Mouse (Mus musculus): ENCODE measurements around the gene Xylb. TPM values are rescaled to one million over a fixed set of nuclear protein-coding genes. Genes with fewer than 3 reads are reported as not detected.

Xylb gene
- 1.8 TPM for polyA plus RNA-seq (2015; fragmentation: Illumina TruSeq; extraction: RNeasy Lipid Tissue Mini Kit (QIAGEN cat#74804); ENCODE audit: insufficient read depth, low replicate concordance)

DNA sequence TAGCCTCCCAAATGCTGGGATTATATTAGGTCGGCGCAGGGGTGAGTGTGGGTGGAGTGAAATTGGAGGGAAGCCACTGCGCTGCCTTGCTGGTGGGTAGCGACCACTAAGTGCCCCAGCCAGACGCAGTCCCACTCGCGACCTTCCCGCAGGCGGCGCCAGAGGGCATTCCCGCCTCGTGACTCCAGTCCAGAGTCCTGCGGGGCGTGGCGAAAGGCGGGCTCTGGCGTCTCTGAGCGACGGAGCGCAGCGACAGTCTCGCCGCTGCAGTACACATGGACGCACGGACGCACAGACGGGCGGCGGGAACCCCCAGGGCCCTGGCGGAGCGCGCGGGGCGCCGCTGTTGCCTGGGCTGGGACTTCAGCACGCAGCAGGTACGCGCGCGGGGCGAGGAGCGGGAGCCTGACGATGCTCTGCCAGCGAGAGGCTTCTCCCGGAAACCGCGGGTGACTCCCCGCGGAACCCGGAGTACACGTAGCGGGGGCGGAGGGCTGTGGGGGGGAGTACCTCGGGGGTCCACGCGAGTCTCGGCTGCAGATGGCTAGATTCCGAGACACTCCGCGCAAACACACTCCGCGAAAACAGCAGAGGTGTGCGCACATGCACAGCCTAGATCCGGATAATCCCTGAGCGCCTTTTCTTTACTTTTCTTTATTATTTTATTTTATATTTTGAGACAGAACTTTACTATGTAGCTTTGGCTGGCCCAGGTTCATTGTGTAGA is at the start of gene Xylb:
Xylb (plus strand) TSS at position 51 of the 727 bp plus-strand sequence.

DNA sequence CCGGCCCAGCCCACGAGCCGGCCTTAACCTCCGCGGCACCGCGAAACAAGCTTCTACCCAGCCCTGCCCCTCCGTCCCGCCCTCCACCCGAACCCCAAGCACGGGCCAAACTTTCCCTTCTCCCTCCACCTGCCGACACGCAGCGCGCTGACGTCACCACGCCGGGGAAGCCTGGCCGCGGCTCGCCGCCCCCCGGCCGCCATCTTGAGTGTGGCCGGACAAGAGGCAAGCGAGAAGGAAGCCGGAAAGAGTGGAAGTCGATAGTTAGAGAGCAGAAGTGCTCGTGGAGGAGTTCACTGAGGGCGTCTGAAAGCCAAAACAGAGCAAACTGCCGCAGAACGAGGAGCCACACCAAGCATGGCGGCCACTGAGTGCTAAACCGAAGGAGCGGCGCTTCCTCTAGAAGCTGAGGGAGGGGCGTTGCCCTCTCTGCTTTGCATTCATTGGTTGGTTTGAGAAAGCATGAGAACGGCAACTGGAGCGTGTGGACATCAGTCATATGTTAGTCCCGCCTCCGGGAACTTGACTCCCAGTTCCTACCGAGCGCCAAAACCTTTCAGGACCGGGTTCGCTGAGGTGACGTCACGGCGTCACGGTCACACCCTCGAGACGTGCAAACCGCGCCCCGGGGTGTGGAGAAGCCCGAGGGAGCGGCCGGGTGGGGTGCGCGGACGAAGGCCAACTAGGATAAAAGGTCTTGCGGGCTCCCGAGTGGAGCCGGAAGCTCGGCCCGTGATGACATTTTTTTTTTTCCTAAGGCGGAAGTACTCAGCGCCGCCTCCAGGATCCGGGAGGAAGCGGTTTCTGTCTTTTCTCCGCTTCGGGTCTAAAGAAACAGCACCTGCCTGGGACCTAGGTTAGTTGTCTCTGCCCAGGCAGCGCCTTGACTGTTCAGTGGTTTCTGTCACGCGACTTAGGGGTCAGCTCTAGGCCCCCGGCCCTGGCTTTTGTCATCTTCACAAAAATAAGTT is 34.6 kb upstream of the Xylb start, which contains the start of gene Oxsr1:
Oxsr1 (minus strand) TSS at position 139 of the 971 bp plus-strand sequence.

DNA sequence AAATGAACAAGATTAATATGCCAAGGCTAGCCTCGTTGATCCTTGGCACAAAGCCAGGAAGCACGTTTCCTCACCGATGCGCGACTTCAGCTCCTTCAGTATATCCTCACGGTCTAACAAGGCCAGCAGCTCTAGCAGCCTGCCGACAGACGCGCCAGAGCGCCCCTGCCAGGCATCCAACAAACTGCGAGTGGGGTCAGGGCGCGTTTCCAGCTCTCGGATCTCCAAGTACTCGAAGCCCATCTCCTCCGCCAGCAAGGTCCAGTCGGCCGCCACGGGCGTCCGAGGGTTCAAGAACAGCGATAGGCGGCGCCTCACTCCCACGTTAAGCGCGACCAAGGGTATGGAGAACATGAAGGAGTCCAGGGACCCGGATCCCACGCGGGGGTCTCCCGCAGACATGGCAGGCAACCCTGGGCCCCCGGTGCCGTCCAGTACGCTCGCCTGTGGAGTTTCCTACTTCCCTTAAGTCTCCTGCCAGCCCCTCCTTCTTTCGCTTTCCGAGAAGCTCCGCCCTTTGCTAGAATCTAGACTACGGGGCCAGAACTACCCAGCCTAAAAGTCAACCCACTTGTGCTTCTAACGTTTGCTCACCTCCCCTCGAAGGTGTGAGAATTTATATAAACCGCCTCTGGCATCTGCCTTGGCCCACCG is 17.5 kb upstream of the Xylb start, which contains the start of gene Acaa1a:
Acaa1a (plus strand) TSS at position 119 of the 654 bp plus-strand sequence.

DNA sequence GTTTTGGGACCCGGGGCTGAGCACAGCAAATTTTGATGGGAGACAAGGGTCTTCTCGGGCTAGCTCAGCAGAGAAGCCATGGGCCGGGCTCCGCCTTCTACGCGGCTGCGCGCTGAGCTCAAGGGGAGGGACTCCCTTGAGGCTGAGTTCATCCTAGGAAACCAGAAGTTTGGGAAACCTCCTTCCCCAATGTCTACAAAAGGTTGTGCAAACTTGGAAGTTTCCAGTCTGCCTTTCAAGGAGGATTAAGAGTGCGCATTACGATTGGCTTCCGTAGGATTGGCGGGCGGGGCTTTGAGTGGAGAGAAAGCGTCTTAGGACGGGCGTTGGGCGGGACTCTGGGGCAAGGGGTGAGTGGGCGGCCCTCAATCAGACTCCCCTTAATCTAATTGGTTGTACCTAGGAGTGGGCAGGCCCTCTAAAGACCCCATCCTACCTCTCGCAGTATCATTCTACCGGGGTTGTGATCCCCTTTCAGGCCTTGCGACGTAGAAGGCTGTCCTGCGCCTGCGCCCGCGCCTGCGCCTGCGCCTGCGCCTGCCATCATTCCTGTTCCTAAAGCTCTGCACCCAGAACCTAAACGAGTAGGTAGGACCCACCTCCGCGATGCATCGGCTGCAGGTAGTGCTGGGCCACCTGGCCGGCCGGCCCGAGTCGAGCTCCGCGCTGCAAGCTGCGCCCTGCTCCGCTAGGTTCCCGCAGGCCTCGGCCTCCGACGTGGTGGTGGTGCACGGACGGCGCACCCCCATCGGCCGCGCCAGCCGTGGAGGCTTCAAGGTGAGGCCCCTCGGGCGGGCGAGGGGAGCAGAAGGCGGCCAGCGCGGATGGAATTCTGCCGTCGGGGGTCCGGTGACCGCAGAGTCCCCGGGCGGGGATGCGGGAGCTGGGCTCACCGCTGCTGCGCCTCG is 16.0 kb upstream of the Xylb start, which contains the start of gene Myd88:
Myd88 (minus strand) TSS at position 503 of the 908 bp plus-strand sequence.

DNA sequence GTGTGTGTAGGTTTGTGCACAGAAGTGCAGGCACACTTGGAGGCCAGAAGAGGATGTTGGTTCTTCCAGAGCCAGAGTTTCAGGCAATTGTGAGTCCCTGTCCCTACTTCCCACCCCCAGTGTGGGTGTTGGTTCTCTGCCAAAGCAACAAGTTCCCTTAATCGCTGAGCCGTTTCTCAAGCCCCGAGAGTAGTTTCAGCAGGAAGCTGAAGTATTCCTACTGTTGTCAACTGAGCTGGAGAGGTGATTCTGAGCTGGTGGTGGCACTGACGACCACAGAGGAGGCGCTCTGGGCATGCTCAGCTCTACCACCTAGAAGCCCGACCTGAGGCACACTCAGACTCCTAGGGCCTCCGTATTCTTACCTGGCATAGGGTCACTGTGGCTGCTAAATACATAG is 8.1 kb downstream of the Xylb start, which contains the start of gene Slc22a14:
Slc22a14 (minus strand) TSS at position 270 of the 400 bp plus-strand sequence.

DNA sequence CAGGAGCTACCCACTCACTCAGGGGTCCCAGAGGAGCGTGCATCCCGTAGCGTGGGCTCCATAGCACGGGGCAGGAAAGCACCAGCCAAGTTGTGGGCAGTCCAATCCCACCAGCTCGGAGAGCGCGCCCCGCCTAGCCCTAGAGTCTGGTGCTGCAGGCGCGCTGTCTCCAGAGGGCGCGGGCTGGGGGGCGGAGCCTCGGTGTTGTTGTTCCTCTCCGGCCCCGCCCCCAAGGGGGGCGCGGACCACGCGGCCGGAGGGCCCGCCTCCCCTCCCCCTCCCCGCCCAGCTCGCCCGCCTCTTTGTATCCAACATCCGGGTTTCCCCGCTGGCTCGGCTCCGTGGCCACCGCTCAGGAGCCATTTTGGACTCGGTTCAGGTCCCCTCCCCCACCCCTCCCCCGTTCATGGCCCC is 44.6 kb downstream of the Xylb start, which contains the start of gene Acvr2b:
Acvr2b (plus strand) TSS at position 318 of the 414 bp plus-strand sequence.

Other genes starting within 250 kb of the Xylb start
- not detected for gene Acaa1b, start 200.3 kb upstream of the Xylb start, polyA plus RNA-seq (2015; fragmentation: Illumina TruSeq; extraction: RNeasy Lipid Tissue Mini Kit (QIAGEN cat#74804); ENCODE audit: insufficient read depth, low replicate concordance)
- not detected for gene Gm47289, start 198.2 kb upstream of the Xylb start, polyA plus RNA-seq (2015; fragmentation: Illumina TruSeq; extraction: RNeasy Lipid Tissue Mini Kit (QIAGEN cat#74804); ENCODE audit: insufficient read depth, low replicate concordance)
- not detected for gene Slc22a13, start 148.3 kb upstream of the Xylb start, polyA plus RNA-seq (2015; fragmentation: Illumina TruSeq; extraction: RNeasy Lipid Tissue Mini Kit (QIAGEN cat#74804); ENCODE audit: insufficient read depth, low replicate concordance)
- gene Oxsr1, start 35.0 kb upstream of the Xylb start, polyA plus RNA-seq (2015; fragmentation: Illumina TruSeq; extraction: RNeasy Lipid Tissue Mini Kit (QIAGEN cat#74804); ENCODE audit: insufficient read depth, low replicate concordance): 45.4 TPM
- gene Acaa1a, start 17.7 kb upstream of the Xylb start, polyA plus RNA-seq (2015; fragmentation: Illumina TruSeq; extraction: RNeasy Lipid Tissue Mini Kit (QIAGEN cat#74804); ENCODE audit: insufficient read depth, low replicate concordance): 31.3 TPM
- gene Myd88, start 16.0 kb upstream of the Xylb start, polyA plus RNA-seq (2015; fragmentation: Illumina TruSeq; extraction: RNeasy Lipid Tissue Mini Kit (QIAGEN cat#74804); ENCODE audit: insufficient read depth, low replicate concordance): 50.0 TPM
- gene Slc22a14, start 8.2 kb downstream of the Xylb start, polyA plus RNA-seq (2015; fragmentation: Illumina TruSeq; extraction: RNeasy Lipid Tissue Mini Kit (QIAGEN cat#74804); ENCODE audit: insufficient read depth, low replicate concordance): 0.29 TPM
- 0.41 TPM for gene Acvr2b, start 44.7 kb downstream of the Xylb start, polyA plus RNA-seq (2015; fragmentation: Illumina TruSeq; extraction: RNeasy Lipid Tissue Mini Kit (QIAGEN cat#74804); ENCODE audit: insufficient read depth, low replicate concordance)
- gene Exog, start 87.6 kb downstream of the Xylb start, polyA plus RNA-seq (2015; fragmentation: Illumina TruSeq; extraction: RNeasy Lipid Tissue Mini Kit (QIAGEN cat#74804); ENCODE audit: insufficient read depth, low replicate concordance): 8.7 TPM
- 0.29 TPM for gene Scn5a, start 221.6 kb downstream of the Xylb start, polyA plus RNA-seq (2015; fragmentation: Illumina TruSeq; extraction: RNeasy Lipid Tissue Mini Kit (QIAGEN cat#74804); ENCODE audit: insufficient read depth, low replicate concordance)

Measured in spleen, adult 10 weeks (tissue).